ENCODE assay signal across 28 mouse cellular contexts in the genomic region with DNA sequence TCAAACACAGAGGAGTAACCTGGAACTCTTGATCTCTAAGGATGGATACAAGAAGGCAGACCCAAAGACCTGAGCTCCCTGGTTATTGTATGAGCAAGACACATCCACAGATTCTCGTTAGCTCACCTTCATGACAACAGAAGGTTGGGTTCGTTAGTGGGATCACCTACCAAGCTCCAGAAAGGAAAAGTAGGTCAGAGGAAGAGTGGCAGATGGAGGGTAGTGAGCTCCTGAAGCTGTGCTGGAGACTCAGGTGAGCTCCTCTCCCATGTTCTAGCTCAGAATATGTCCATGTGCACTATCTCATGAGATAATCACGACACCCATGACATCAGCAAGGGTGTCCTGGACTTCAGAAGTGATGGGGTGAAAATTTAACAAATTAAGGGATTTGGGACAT. TPM values are rescaled to one million over a fixed set of nuclear protein-coding genes. Genes with fewer than 3 reads are reported as not detected.
A peak's percentile ranks its signal among the peaks of the same experiment; 100 is the strongest.
DNase-seq lines count a peak whose midpoint lies in the region; ATAC-seq and TF ChIP-seq lines count a peak whose summit lies in the region.
"Had no signal": no experiment of that assay in that cellular context is flagged by ENCODE, and none has a peak within 500 bp of the region (broad histone marks: within the 10 kb centered on the region; RNA-seq: fewer than 3 reads in every experiment).

No protein-coding gene starts in this region.

- TF ChIP-seq POLR2A in cerebellum, adult 2 months (IDR thresholded peaks at IDR 0.05; ENCODE audit: borderline replicate concordance, insufficient read depth, low read length): no peak

- no peaks in the 10 kb centered on the region for H3K27me3 ChIP-seq in cerebellum, adult 2 months (ENCODE audit: control insufficient read depth, insufficient read depth, low read length)
- no peaks in the 10 kb centered on the region for H3K27me3 ChIP-seq in midbrain, postnatal 0 days (ENCODE audit: insufficient read depth, low read length)
- H3K27me3 ChIP-seq: embryonic facial prominence, embryonic 12.5 days; embryonic facial prominence, embryonic 15.5 days; forebrain, embryonic 15.5 days; heart, embryonic 12.5 days; heart, embryonic 15.5 days; hindbrain, embryonic 13.5 days; intestine, embryonic 15.5 days had no signal

- no peak for DNase-seq in cerebellum, postnatal 4 days (ENCODE audit: low spot score in 2 of 2)
- peak; percentile 70 to 93 for DNase-seq in cerebellum, adult 2 months
- DNase-seq in cerebellum, adult 9-11 months: peak; percentile 90
- peak; percentile 50 to 63 for DNase-seq in cerebellum, postnatal 36 days
- DNase-seq in thymus, adult 18-20 months: no peak
- DNase-seq in midbrain, postnatal 0 days (ENCODE audit: low spot score): no peak
- DNase-seq: adrenal gland, postnatal 10 days; adrenal gland, postnatal 36 days; gastrocnemius, postnatal 25 days; heart, adult 18-20 months; heart, postnatal 10 days; heart, postnatal 36 days; kidney, adult 11 months had no signal

- no peak overlapping the region for H3K4me2 ChIP-seq in midbrain, postnatal 0 days (ENCODE audit: low read depth, low read length, poor library complexity, severe bottlenecking)
- H3K4me2 ChIP-seq: embryonic facial prominence, embryonic 12.5 days; embryonic facial prominence, embryonic 15.5 days; forebrain, embryonic 15.5 days; heart, embryonic 12.5 days; heart, embryonic 15.5 days; hindbrain, embryonic 13.5 days; intestine, embryonic 15.5 days had no signal

- H3K9ac ChIP-seq in midbrain, postnatal 0 days (replicated peaks; ENCODE audit: low read length, poor library complexity, severe bottlenecking): no peak overlapping the region
- H3K9ac ChIP-seq: embryonic facial prominence, embryonic 12.5 days; embryonic facial prominence, embryonic 15.5 days; forebrain, embryonic 15.5 days; heart, embryonic 12.5 days; heart, embryonic 15.5 days; hindbrain, embryonic 13.5 days; intestine, embryonic 15.5 days had no signal

- H3K4me1 ChIP-seq in cerebellum, adult 2 months (ENCODE audit: control insufficient read depth, insufficient read depth, low read length): peaks cover 8% of the 10 kb centered on the region; the same call in 1 of the 2 replicates
- H3K4me1 ChIP-seq in midbrain, postnatal 0 days (ENCODE audit: insufficient read depth, low read length): no peaks in the 10 kb centered on the region
- H3K4me1 ChIP-seq: embryonic facial prominence, embryonic 12.5 days; embryonic facial prominence, embryonic 15.5 days; forebrain, embryonic 15.5 days; heart, embryonic 12.5 days; heart, embryonic 15.5 days; hindbrain, embryonic 10.5 days; hindbrain, embryonic 13.5 days; intestine, embryonic 15.5 days had no signal

- peak; percentile 95 for ATAC-seq in cerebellum, adult (ENCODE audit: insufficient number of reproducible peaks, low FRiP score, low TSS enrichment)
- no peak for ATAC-seq in activated CD4-positive, CD25-positive, alpha-beta regulatory T cell, adult 4 months
- no peak for ATAC-seq in midbrain, postnatal 0 days (ENCODE audit: low FRiP score)
- ATAC-seq: forebrain, embryonic 15.5 days; hindbrain, embryonic 16.5 days; intestine, embryonic 15.5 days had no signal

- 9% methylated on average over 3 of the region's 3 CpGs for WGBS in cerebellum, adult 2 months
- 59% methylated on average over 3 of the region's 3 CpGs for WGBS in midbrain, postnatal 0 days

- no peak for TF ChIP-seq CTCF in cerebellum, adult 2 months (IDR thresholded peaks at IDR 0.05; ENCODE audit: borderline replicate concordance, insufficient read depth, low read depth, low read length)
- no peak for TF ChIP-seq CTCF in midbrain, postnatal 0 days (IDR thresholded peaks at IDR 0.05)

- peak overlapping the region; percentile 84; the same call in 1 of the 2 replicates for H3K27ac ChIP-seq in cerebellum, adult 2 months (ENCODE audit: insufficient read depth, low read length)
- no peak overlapping the region for H3K27ac ChIP-seq in midbrain, postnatal 0 days (ENCODE audit: low read depth, low read length)
- H3K27ac ChIP-seq: embryonic facial prominence, embryonic 12.5 days; embryonic facial prominence, embryonic 15.5 days; forebrain, embryonic 15.5 days; heart, embryonic 15.5 days; hindbrain, embryonic 10.5 days; hindbrain, embryonic 13.5 days; intestine, embryonic 15.5 days had no signal

- no peaks in the 10 kb centered on the region for H3K9me3 ChIP-seq in midbrain, postnatal 0 days (ENCODE audit: low read length)
- H3K9me3 ChIP-seq: embryonic facial prominence, embryonic 12.5 days; embryonic facial prominence, embryonic 15.5 days; forebrain, embryonic 15.5 days; heart, embryonic 12.5 days; heart, embryonic 15.5 days; hindbrain, embryonic 10.5 days; hindbrain, embryonic 13.5 days; intestine, embryonic 15.5 days had no signal

- H3K36me3 ChIP-seq in midbrain, postnatal 0 days (ENCODE audit: insufficient read depth, low read length): no peaks in the 10 kb centered on the region
- H3K36me3 ChIP-seq: embryonic facial prominence, embryonic 12.5 days; embryonic facial prominence, embryonic 15.5 days; forebrain, embryonic 15.5 days; heart, embryonic 12.5 days; heart, embryonic 15.5 days; hindbrain, embryonic 10.5 days; hindbrain, embryonic 13.5 days; intestine, embryonic 15.5 days had no signal

- no peak overlapping the region for H3K4me3 ChIP-seq in cerebellum, adult 2 months (replicated peaks; ENCODE audit: insufficient read depth, low read depth, low read length)
- H3K4me3 ChIP-seq in midbrain, postnatal 0 days (ENCODE audit: low read depth, low read length): no peak overlapping the region
- H3K4me3 ChIP-seq: embryonic facial prominence, embryonic 12.5 days; embryonic facial prominence, embryonic 15.5 days; forebrain, embryonic 15.5 days; heart, embryonic 12.5 days; heart, embryonic 15.5 days; hindbrain, embryonic 10.5 days; hindbrain, embryonic 13.5 days; intestine, embryonic 15.5 days had no signal

RNA-seq across cellular contexts. Expression of a gene that starts 57.1 kb away (rescaled TPM):
- polyA plus RNA-seq in cerebellum, adult 2 months (2012; rRNA removed): 92.4 and 100 TPM in 2 replicates
- under 1 TPM in 1 of 2 experiments, not detected in 1; 0.12 TPM for polyA plus RNA-seq in activated CD4-positive, CD25-positive, alpha-beta regulatory T cell, adult 4 months (2017; shearing (Covaris generic))
- total RNA-seq in midbrain, postnatal 0 days (2014; rRNA removed): 62.8 and 72.6 TPM in 2 replicates
- polyA plus RNA-seq in midbrain, postnatal 0 days (2015; fragmentation: Nextera tagmentation; extraction: Ambion mirVana): 64.1 and 69.6 TPM in 2 replicates
- total RNA-seq: common myeloid progenitor, adult 5-6 weeks; ES-E14; gastrocnemius, adult 8-10 months; gastrocnemius, postnatal 25 days; heart, adult 18-20 months; heart, postnatal 10 days; heart, postnatal 36 days had no signal
- polyA plus RNA-seq: gonadal fat pad, adult 2 months had no signal

Comparison
In these comparisons a context has a peak if more than half of its experiments do, and no peak if none do; other contexts are left out.
1. DNase-seq: peak in cerebellum, adult 2 months (2 of 2), cerebellum, adult 9-11 months (single experiment) and cerebellum, postnatal 36 days (2 of 2); none in cerebellum, postnatal 4 days (0 of 2), thymus, adult 18-20 months (0 of 2) and midbrain, postnatal 0 days (single experiment).
2. RNA of a gene that starts 57.1 kb away (polyA plus RNA-seq): 92.4 to 100 TPM in cerebellum, adult 2 months and 64.1 to 69.6 TPM in midbrain, postnatal 0 days; 0.12 TPM in activated CD4-positive, CD25-positive, alpha-beta regulatory T cell, adult 4 months; every median in the first group is over 10 times any median in the second.